Mouse (Mus musculus): ENCODE results near the gene Naa35. TPM values are rescaled to one million over a fixed set of nuclear protein-coding genes. Genes with fewer than 3 reads are reported as not detected.
A peak's percentile ranks its signal among the peaks of the same experiment; 100 is the strongest.

The Naa35 gene
- polyA plus RNA-seq, 1 experiment from 2014 or later: 71.0 TPM

GRCm38 (mm10) chr13:59661387-59661786, 76.3 kb downstream of the Naa35 start:
- no peak overlapping the region for H3K4me2 ChIP-seq (ENCODE audit: low read depth, low read length)
- no peaks in the 10 kb centered on the region for H3K9me3 ChIP-seq (ENCODE audit: control insufficient read depth, low read length)
- 88% methylated on average over 8 of the region's 8 CpGs for WGBS
- ATAC-seq (ENCODE audit: low read depth) (no peak), DNase-seq (ENCODE audit: low spot score) (no peak)
- H3K27ac ChIP-seq (replicated peaks; ENCODE audit: low read depth, low read length): no peak overlapping the region
- no peak overlapping the region for H3K4me3 ChIP-seq (ENCODE audit: low read depth, low read length)
- no peak overlapping the region for H3K9ac ChIP-seq (ENCODE audit: low read depth, low read length)
- peaks cover 45% of the 10 kb centered on the region for H3K36me3 ChIP-seq (ENCODE audit: control insufficient read depth, insufficient read depth, low read length)
- H3K4me1 ChIP-seq (ENCODE audit: control insufficient read depth, insufficient read depth, low read length): no peaks in the 10 kb centered on the region
- H3K27me3 ChIP-seq (replicated peaks; ENCODE audit: control insufficient read depth, insufficient read depth, low read length): no peaks in the 10 kb centered on the region

DNA sequence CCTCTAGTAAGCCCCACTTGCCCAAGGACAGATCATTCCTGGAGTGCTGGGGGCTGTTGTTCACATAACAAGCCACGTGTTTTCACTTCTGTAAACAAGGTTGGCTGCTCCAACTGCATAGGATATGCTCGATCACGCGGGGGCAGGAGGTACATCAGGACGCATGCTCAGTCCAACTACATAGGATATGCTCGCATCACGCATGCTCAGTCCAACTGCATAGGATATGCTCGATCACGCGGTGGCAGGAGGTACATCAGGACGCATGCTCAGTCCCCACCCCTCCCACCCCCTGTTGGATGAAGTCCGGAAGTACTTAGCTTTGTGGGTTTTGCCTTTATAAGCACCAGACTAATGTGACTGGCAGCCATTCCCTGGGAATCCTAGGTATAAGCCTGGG, 76.9 kb downstream of the Naa35 start:
- H3K4me2 ChIP-seq (ENCODE audit: low read depth, low read length): no peak overlapping the region
- H3K36me3 ChIP-seq (ENCODE audit: control insufficient read depth, insufficient read depth, low read length): peaks cover 45% of the 10 kb centered on the region
- DNase-seq (ENCODE audit: low spot score) (no peak), ATAC-seq (ENCODE audit: low read depth) (no peak)
- no peak overlapping the region for H3K9ac ChIP-seq (ENCODE audit: low read depth, low read length)
- H3K27ac ChIP-seq (replicated peaks; ENCODE audit: low read depth, low read length): no peak overlapping the region
- no peaks in the 10 kb centered on the region for H3K9me3 ChIP-seq (ENCODE audit: control insufficient read depth, low read length)
- 93% methylated on average over 12 of the region's 12 CpGs for WGBS
- H3K4me3 ChIP-seq (ENCODE audit: low read depth, low read length): no peak overlapping the region
- no peaks in the 10 kb centered on the region for H3K27me3 ChIP-seq (replicated peaks; ENCODE audit: control insufficient read depth, insufficient read depth, low read length)
- no peaks in the 10 kb centered on the region for H3K4me1 ChIP-seq (ENCODE audit: control insufficient read depth, insufficient read depth, low read length)

DNA sequence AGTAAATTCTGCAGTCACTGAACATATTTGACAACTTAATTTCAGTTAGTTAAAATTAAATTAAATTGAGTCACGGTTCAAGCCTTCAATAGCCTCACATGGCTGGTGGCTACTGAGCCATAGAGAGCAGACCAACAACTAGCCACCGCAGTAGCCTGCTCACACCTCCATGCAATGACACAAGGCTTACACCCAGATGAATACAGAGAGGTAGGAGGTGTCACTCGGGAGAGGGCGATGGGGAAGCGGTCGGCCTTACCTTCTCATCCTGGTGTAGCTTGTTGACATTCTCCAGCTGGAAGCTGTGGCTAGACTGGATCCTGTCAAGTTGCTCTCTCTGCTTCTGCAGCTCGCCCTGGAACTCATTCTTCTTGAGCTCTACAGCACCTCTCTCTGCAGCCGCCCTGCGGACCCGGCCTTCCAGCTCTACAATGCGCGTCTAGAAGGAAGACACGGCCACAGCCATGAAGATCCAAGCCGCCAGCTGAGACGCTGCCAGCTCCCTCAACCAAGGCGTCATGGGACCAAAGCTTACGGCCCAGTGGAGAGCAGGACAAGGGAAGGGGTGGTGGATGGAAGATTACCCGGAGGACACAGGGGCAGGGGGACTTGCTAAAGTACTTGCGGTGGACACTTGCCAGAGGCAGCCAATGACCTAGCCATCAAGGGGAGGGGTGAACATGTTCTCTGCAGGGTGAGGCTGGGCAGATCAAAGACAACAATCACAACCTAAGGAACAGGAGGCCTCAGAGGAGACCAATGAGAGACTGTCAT, 79.1 kb downstream of the Naa35 start:
- H3K4me2 ChIP-seq (ENCODE audit: low read depth, low read length): no peak overlapping the region
- H3K4me3 ChIP-seq (ENCODE audit: low read depth, low read length): no peak overlapping the region
- no peak overlapping the region for H3K9ac ChIP-seq (ENCODE audit: low read depth, low read length)
- peaks cover 37% of the 10 kb centered on the region for H3K36me3 ChIP-seq (ENCODE audit: control insufficient read depth, insufficient read depth, low read length)
- no peak for ATAC-seq (ENCODE audit: low read depth)
- H3K27ac ChIP-seq (replicated peaks; ENCODE audit: low read depth, low read length): no peak overlapping the region
- WGBS: 94% methylated on average over 19 of the region's 19 CpGs
- no peaks in the 10 kb centered on the region for H3K27me3 ChIP-seq (replicated peaks; ENCODE audit: control insufficient read depth, insufficient read depth, low read length)
- no peak for DNase-seq (ENCODE audit: low spot score)
- no peaks in the 10 kb centered on the region for H3K4me1 ChIP-seq (ENCODE audit: control insufficient read depth, insufficient read depth, low read length)
- H3K9me3 ChIP-seq (ENCODE audit: control insufficient read depth, low read length): no peaks in the 10 kb centered on the region

DNA sequence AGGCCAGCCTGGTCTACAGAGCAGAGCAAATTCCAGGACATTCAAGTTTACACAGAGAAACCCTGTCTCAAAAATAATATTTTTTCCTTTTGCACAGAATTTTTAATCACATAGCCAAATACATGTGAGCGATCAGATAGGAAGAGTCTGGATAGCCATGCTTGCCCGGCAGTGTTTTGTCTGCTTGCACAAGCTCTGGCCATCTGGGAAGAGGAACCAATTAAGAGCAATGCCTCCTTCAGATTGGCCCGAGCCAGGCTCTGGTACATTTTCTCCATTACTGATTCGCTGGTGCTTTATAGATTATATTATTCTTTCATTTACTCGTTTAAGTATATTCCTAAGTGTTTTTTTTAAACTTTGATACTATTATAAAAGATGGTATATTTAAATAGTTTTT, 82.7 kb downstream of the Naa35 start:
- 85% methylated on average over 5 of the region's 5 CpGs for WGBS
- Histone ChIP-seq H3K9ac (ENCODE audit: low read depth, low read length) (no peak overlapping the region), H3K4me1 (ENCODE audit: control insufficient read depth, insufficient read depth, low read length) (peaks cover 4% of the 10 kb centered on the region; the same call in 1 of the 2 replicates), H3K36me3 (ENCODE audit: control insufficient read depth, insufficient read depth, low read length) (peaks cover 23% of the 10 kb centered on the region; the same call in 1 of the 2 replicates), H3K4me2 (ENCODE audit: low read depth, low read length) (no peak overlapping the region), H3K27me3 (replicated peaks; ENCODE audit: control insufficient read depth, insufficient read depth, low read length) (no peaks in the 10 kb centered on the region), H3K27ac (replicated peaks; ENCODE audit: low read depth, low read length) (no peak overlapping the region), H3K9me3 (ENCODE audit: control insufficient read depth, low read length) (no peaks in the 10 kb centered on the region), H3K4me3 (ENCODE audit: low read depth, low read length) (no peak overlapping the region)
- DNase-seq (ENCODE audit: low spot score) (no peak), ATAC-seq (ENCODE audit: low read depth) (no peak)

GRCm38 (mm10) chr13:59668501-59669093, 83.5 kb downstream of the Naa35 start:
- peak overlapping the region; percentile 40; the same call in 1 of the 2 replicates for H3K27ac ChIP-seq (replicated peaks; ENCODE audit: low read depth, low read length)
- H3K4me2 ChIP-seq (ENCODE audit: low read depth, low read length): no peak overlapping the region
- no peaks in the 10 kb centered on the region for H3K27me3 ChIP-seq (replicated peaks; ENCODE audit: control insufficient read depth, insufficient read depth, low read length)
- H3K4me3 ChIP-seq (ENCODE audit: low read depth, low read length): no peak overlapping the region
- no peak for DNase-seq (ENCODE audit: low spot score)
- peaks cover 15% of the 10 kb centered on the region; the same call in 1 of the 2 replicates for H3K36me3 ChIP-seq (ENCODE audit: control insufficient read depth, insufficient read depth, low read length)
- ATAC-seq (ENCODE audit: low read depth): no peak; the same call in 1 of the 2 replicates
- H3K9ac ChIP-seq (ENCODE audit: low read depth, low read length): no peak overlapping the region
- H3K9me3 ChIP-seq (ENCODE audit: control insufficient read depth, low read length): no peaks in the 10 kb centered on the region
- peaks cover 9% of the 10 kb centered on the region for H3K4me1 ChIP-seq (ENCODE audit: control insufficient read depth, insufficient read depth, low read length)
- WGBS: 74% methylated on average over 11 of the region's 11 CpGs

DNA sequence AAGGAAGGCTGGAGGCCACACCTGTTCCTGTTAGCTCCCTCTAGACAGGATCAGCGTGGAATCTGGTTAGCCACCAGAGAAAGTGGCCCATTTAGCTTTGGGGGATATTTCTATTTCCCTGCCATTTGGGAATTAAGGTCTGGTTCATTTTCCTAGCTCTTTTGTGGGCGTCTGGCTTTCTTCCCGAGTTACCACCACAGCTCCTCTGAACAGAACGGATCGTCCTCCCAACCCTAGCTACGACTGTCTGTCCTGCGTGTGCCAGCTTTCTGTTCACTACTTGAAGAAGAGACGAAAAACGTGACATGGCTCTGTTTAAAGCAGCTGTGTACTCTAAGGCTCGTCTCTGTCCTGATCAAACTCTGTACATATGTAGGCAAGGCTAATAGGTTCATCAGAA, 84.9 kb downstream of the Naa35 start:
- no peak overlapping the region for H3K4me3 ChIP-seq (ENCODE audit: low read depth, low read length)
- H3K9me3 ChIP-seq (ENCODE audit: control insufficient read depth, low read length): no peaks in the 10 kb centered on the region
- no peaks in the 10 kb centered on the region for H3K27me3 ChIP-seq (replicated peaks; ENCODE audit: control insufficient read depth, insufficient read depth, low read length)
- no peak overlapping the region for H3K4me2 ChIP-seq (ENCODE audit: low read depth, low read length)
- H3K4me1 ChIP-seq (ENCODE audit: control insufficient read depth, insufficient read depth, low read length): peaks cover 16% of the 10 kb centered on the region
- H3K27ac ChIP-seq (replicated peaks; ENCODE audit: low read depth, low read length): no peak overlapping the region
- ATAC-seq (ENCODE audit: low read depth) (no peak), DNase-seq (ENCODE audit: low spot score) (no peak)
- WGBS: 81% methylated on average over 10 of the region's 10 CpGs
- H3K36me3 ChIP-seq (ENCODE audit: control insufficient read depth, insufficient read depth, low read length): 0 out of 2 replicates have a peak, but pooled peaks cover 2% of the 10 kb centered on the region
- H3K9ac ChIP-seq (ENCODE audit: low read depth, low read length): no peak overlapping the region

GRCm38 (mm10) chr13:59671521-59671920, 86.5 kb downstream of the Naa35 start:
- H3K4me2 ChIP-seq (ENCODE audit: low read depth, low read length): no peak overlapping the region
- H3K4me3 ChIP-seq (ENCODE audit: low read depth, low read length): no peak overlapping the region
- ATAC-seq (ENCODE audit: low read depth) (no peak), DNase-seq (ENCODE audit: low spot score) (no peak)
- peaks cover 16% of the 10 kb centered on the region for H3K4me1 ChIP-seq (ENCODE audit: control insufficient read depth, insufficient read depth, low read length)
- 67% methylated on average over 2 of the region's 2 CpGs for WGBS
- no peaks in the 10 kb centered on the region for H3K9me3 ChIP-seq (ENCODE audit: control insufficient read depth, low read length)
- H3K27ac ChIP-seq (replicated peaks; ENCODE audit: low read depth, low read length): no peak overlapping the region
- H3K9ac ChIP-seq (ENCODE audit: low read depth, low read length): no peak overlapping the region
- no peaks in the 10 kb centered on the region for H3K27me3 ChIP-seq (replicated peaks; ENCODE audit: control insufficient read depth, insufficient read depth, low read length)
- no peaks in the 10 kb centered on the region for H3K36me3 ChIP-seq (ENCODE audit: control insufficient read depth, insufficient read depth, low read length)

GRCm38 (mm10) chr13:59672248-59672647, 87.2 kb downstream of the Naa35 start:
- no peaks in the 10 kb centered on the region for H3K9me3 ChIP-seq (ENCODE audit: control insufficient read depth, low read length)
- peaks cover 16% of the 10 kb centered on the region for H3K4me1 ChIP-seq (ENCODE audit: control insufficient read depth, insufficient read depth, low read length)
- no peaks in the 10 kb centered on the region for H3K27me3 ChIP-seq (replicated peaks; ENCODE audit: control insufficient read depth, insufficient read depth, low read length)
- no peak overlapping the region for H3K4me2 ChIP-seq (ENCODE audit: low read depth, low read length)
- DNase-seq (ENCODE audit: low spot score) (no peak), ATAC-seq (ENCODE audit: low read depth) (no peak)
- WGBS: 56% methylated on average over 6 of the region's 6 CpGs
- H3K4me3 ChIP-seq (ENCODE audit: low read depth, low read length): no peak overlapping the region
- no peak overlapping the region for H3K9ac ChIP-seq (ENCODE audit: low read depth, low read length)
- H3K36me3 ChIP-seq (ENCODE audit: control insufficient read depth, insufficient read depth, low read length): no peaks in the 10 kb centered on the region
- no peak overlapping the region for H3K27ac ChIP-seq (replicated peaks; ENCODE audit: low read depth, low read length)
